Mouse (Mus musculus) heart, postnatal 4 days (tissue): ENCODE measurements at regions not wholly inside any gene's neighbourhood (a gene's known extent, or its start where the extent isn't known, plus 50 kb on each side); places are given as distances from the start of the nearest gene placed in this dataset.

Source experiments
- DNase-seq: peaks from one replicate; pipeline ENCODE4 v3.0.0; 2021

DNA sequence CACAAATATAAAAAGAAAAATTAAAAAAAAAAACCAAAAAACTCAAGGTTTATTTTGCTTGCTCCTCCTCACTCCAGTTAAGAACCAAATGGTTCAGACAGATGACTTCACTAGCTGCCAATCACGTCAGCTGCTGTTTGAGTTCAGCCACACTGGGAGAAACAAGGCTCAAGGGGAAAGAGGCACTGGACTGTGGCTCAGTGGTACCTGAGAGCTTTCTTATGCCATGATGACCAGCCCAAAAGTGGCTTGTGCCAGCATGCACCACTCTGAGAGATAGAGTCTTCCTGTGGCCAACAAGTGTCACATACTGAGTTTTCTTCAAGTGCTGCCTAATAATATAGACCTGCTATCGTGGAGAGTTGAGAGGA lies 198.0 kb upstream of the Tprg start:
- no peak for DNase-seq

GRCm38 (mm10) chr16:25104165-25104564 lies 182.5 kb upstream of the Tprg start:
- DNase-seq, result no peak

GRCm38 (mm10) chr16:25104603-25105002 lies 182.0 kb upstream of the Tprg start:
- DNase-seq, result no peak

DNA sequence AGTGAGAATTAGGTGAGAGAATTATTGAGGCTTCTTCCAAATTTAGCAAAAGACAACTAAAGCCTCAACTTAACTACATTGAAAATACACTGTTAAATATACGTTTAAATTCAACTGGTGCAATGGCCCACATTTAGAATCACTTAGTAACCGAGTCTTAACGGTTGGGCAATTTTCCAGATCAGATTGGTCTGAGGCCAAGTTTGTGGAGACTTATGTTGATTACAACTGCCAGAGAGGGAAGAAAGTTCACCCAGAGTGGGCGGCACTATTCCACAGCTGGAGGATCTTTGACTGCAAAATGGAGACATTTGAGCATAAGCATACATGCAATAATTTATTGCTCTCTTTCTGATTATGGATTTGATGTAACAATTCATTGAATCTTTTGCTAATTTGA lies 146.5 kb upstream of the Tprg start:
- DNase-seq, result peak; percentile 5

DNA sequence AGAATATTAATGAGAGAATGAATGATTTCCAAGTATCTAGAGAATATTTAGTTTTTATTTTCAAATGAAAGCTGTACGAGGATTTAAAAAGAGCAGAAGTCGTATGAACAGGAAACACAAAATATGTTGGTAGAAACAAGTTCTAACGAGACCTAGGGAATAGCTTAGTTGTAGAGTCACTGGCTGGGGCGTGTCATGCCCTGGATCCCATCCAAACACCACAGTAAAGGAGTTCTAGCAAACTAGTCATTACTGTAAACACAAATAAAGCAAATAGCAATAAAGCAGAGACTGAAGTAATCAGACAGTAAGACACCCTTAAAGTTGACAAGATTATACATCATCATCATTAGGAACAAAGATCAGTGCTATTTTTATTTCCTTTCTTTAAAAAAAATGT lies 139.1 kb upstream of the Tprg start:
- DNase-seq, result no peak

- DNase-seq, result no peak
Observed at GRCm38 (mm10) chr16:25149186-25149585, 137.4 kb upstream of the Tprg start.

DNA sequence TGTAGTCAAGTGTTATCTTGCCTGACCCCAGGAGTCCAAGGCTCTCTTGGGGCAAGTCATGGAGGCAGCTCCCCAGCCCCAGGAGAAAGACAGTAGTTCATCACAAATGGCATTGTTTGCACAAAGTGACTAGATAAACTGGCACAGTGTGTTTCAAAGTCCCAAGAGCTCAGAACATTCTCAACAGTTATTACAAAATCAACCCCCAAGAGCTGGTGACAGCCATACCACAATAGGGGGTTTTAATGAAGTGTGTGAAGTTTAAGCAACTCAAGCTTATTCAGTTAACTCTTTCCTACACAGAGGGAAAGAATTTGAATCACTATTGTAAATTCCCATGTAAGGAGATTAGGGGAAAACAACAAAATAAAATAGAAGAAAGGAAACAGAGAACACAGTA lies 109.7 kb upstream of the Tprg start:
- no peak for DNase-seq

GRCm38 (mm10) chr16:25178055-25178454 lies 108.6 kb upstream of the Tprg start:
- no peak for DNase-seq

DNA sequence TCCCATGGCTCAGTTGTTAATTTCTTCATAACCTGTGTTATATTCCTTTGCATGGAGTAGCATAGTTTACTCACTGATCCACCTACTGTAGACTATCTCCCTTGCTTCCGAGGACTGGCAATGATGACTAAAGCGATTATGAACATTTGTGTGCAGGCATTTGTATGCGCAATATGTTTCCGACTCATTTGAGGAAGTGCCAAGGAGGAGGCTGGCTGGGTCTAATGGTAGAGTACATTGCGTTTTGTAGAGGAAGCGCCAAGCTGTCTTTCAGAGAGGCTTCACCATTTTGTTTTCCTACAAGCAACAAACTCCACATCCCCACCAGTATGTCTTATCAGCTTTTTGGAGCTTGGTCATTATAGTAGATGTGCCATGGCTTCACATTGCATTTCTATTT lies 104.7 kb upstream of the Tprg start:
- no peak for DNase-seq

- no peak for DNase-seq
Observed at GRCm38 (mm10) chr16:25197079-25197478, 89.5 kb upstream of the Tprg start.

- no peak for DNase-seq
Observed at GRCm38 (mm10) chr16:25198844-25199243, 87.8 kb upstream of the Tprg start.

GRCm38 (mm10) chr16:25199984-25200383 lies 86.6 kb upstream of the Tprg start:
- DNase-seq, result no peak

DNA sequence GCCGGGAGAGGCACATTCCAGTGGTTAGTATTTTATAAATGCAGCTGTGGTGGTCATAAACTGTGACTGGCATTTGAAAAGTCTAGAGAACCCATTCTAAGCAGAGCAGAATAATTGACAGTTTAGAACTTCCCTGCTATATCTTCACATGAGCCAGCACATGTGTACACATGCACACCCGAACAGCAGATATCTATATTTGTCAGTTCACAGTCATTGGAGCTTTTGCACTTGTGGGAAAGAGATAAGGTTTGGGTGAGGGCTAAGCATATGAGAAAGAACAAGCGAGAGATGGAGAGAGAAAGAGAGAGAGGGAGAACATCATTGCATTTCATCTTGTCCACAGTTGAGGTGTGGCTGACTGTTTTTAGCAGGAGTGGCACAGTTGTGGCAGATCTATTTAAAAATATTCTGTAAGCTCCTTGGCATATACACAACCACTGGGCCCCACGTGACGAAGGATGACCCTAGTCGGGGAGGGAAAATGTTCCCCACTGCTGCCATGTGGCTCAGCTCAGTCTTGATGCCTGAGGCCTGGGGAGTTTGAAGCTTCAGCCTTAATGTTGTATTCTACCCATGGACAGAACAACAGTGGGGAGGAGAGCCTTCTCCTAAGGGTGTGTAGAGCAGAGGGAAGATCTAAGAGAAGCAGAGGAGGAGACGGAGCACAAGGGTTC lies 85.4 kb upstream of the Tprg start:
- no peak for DNase-seq

DNA sequence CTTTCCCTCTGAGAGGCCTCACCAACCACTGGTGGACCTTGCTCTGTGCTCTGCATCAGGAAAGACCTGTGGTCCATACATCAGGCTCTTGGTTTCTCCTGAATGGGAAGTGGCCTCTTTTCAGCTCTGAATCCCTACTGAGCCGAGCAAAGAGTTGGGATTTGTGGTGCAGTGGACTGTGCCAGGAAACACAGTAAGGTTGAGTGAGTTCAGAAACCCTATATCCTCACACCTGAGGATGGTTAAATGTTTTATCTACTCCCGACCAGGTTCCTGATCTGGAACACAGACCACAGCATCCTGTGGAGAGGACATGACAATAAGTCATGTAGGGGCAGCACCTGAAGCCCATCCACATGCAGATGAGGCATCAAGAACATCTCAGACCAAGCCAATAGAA lies 73.4 kb upstream of the Tprg start:
- no peak for DNase-seq

GRCm38 (mm10) chr16:25220552-25220951 lies 66.1 kb upstream of the Tprg start:
- DNase-seq, result no peak

- DNase-seq, result no peak
Observed at GRCm38 (mm10) chr16:25224801-25225200, 61.8 kb upstream of the Tprg start.
